Mouse (Mus musculus) heart, postnatal 14 days (tissue): ENCODE measurements around the gene Pls1. TPM values are rescaled to one million over a fixed set of nuclear protein-coding genes. Genes with fewer than 3 reads are reported as not detected.

Experiments used
- DNase-seq, 2 experiments: peaks; one replicate each; pipeline ENCODE4 v3.0.0; 2021 to 2022
- intact Hi-C: fragments of 180-260 bp; cut with DNase I; formaldehyde crosslinking; loops from one replicate; pipeline ENCODE4 v1.15.1; 2025
- total RNA-seq, 2 experiments: library from RNA; stranded (reverse); gene quantifications; 2 replicates each; pipeline ENCODE4 v1.2.3; 2021

Gene Pls1
- total RNA-seq, 2 experiments from 2014 or later, result 0.36 TPM; not detected in 1

- DNase-seq, result no peak
- intact Hi-C loops, result no loop called here
Measured at GRCm38 (mm10) chr9:95736238-95736637, 108.9 kb downstream of the Pls1 start.

GRCm38 (mm10) chr9:95712574-95712973 is 132.5 kb downstream of the Pls1 start:
- no peak for DNase-seq
- intact Hi-C loops, result no loop called here

- DNase-seq, result no peak
- intact Hi-C loops, result no loop called here
Measured at GRCm38 (mm10) chr9:95708943-95709342, 136.2 kb downstream of the Pls1 start.

GRCm38 (mm10) chr9:95705371-95705770 is 139.7 kb downstream of the Pls1 start:
- no peak for DNase-seq
- intact Hi-C loops, result no loop called here

- intact Hi-C loops, result no loop called here
- DNase-seq, result no peak
Measured at GRCm38 (mm10) chr9:95704078-95704477, 141.0 kb downstream of the Pls1 start.

Other genes with a start within 250 kb of the Pls1 start
- gene Pcolce2, start 207.7 kb downstream of the Pls1 start, total RNA-seq, result 10 to 100 TPM; 24.3 to 25.1 TPM
- 1 to 10 TPM; 6.7 to 8.6 TPM for gene Trpc1, start 94.9 kb downstream of the Pls1 start, total RNA-seq
- gene Atr, start 12.3 kb upstream of the Pls1 start, total RNA-seq, result 1 to 10 TPM; 7.3 to 7.7 TPM
- 10 to 100 TPM; 21.6 to 23.4 TPM for gene Xrn1, start 109.4 kb upstream of the Pls1 start, total RNA-seq